Mouse (Mus musculus): ENCODE results near the gene Tmem273.

Tmem273 gene

GRCm38 (mm10) chr14:32859831-32860569 lies 74.2 kb downstream of the Tmem273 start:
- DNase-seq (ENCODE audit: low spot score in 2 of 2) = no peak

DNA sequence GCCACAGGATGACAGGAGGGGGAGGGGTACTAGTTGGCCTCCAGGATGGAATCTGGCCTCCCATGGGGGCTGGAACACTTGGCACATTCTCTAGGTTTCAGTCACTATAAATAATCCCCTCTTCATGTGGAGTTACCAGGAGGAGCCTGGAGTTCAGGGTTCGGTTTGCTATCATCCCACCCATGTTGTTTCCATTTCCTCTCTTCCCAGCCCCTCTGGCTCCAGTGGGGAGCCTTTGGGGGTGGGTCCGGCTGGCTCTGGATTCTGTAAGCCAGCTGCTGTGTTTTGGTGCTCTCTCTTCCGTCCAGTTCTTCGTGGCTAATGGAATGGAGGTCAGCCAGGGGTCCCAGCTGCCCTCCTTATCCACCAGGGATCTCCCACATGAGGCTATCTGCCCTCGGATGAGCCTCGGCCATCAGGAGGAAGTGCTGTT lies 75.4 kb downstream of the Tmem273 start:
- DNase-seq (ENCODE audit: low spot score in 2 of 2) = no peak

DNA sequence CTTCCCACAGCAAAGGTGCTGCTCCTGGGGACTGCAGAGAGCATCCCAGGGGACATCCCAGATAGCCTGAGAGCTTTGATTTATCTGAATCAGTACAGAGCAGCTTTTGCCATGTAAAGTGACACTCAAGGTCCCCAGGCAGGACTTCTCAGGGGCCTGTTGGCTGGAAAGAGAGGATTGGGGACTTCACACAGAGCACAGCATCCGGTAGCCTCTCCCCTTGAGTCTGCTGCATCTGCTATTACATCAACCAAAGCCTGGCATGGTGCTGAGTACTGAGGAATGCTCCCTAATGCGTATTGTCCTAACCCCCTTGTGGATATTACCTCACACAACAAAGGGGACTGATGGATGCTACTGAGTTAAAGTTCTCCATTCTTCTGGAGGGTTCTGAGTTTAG lies 75.9 kb downstream of the Tmem273 start:
- DNase-seq (ENCODE audit: low spot score in 2 of 2) = no peak

GRCm38 (mm10) chr14:32865331-32865730 lies 79.6 kb downstream of the Tmem273 start:
- DNase-seq (ENCODE audit: low spot score in 2 of 2) = no peak
